Comparison of ENCODE assay signal across 10 mouse cellular contexts in the genomic region with DNA sequence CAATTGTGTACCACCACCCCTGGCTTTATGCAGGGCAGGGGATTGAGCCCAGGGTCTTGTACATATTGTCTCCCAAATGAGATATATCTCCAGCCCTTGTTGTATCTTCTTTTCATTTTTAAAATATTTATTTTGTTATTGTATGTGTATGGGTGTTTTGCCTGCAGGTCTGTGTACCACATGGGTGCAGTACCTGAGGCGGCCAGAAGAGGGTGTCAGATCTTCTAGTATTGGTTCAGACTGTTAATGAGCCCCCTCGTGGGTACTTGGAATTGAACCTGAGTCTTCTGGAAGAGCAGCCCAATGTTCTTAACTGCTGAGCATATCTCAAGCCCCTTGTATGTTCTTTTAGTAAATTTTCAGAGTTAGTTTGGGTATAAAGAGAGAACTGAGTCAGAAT. TPM values are rescaled to one million over a fixed set of nuclear protein-coding genes. Genes with fewer than 3 reads are reported as not detected.
DNase-seq lines count a peak whose midpoint lies in the region; ATAC-seq and TF ChIP-seq lines count a peak whose summit lies in the region.
"Had no signal": no experiment of that assay in that cellular context is flagged by ENCODE, and none has a peak within 500 bp of the region (broad histone marks: within the 10 kb centered on the region; RNA-seq: fewer than 3 reads in every experiment).

No protein-coding gene starts in this region.

- DNase-seq in thymus, postnatal 14 days, result peak; percentile 24
- no peak for DNase-seq in thymus, adult 2 months
- DNase-seq in c-Kit-negative CD71-positive TER-119-positive erythroid progenitor cells, embryonic 14.5 days (ENCODE audit: low read depth, low spot score), result peak; percentile 19
- DNase-seq in testis, postnatal 10 days (ENCODE audit: low spot score), result peak; percentile 66
- DNase-seq in frontal cortex, postnatal 14 days (ENCODE audit: low spot score in 2 of 2), result no peak
- DNase-seq: adrenal gland, postnatal 36 days had no signal

- no peak overlapping the region for H3K4me3 ChIP-seq in intestine, postnatal 0 days (ENCODE audit: low read depth, low read length)
- no peak overlapping the region for H3K4me3 ChIP-seq in intestine, embryonic 15.5 days (replicated peaks)
- H3K4me3 ChIP-seq in thymus, adult 2 months (ENCODE audit: control insufficient read depth, insufficient read depth, low read length), result no peak overlapping the region
- H3K4me3 ChIP-seq in neural tube, embryonic 15.5 days (replicated peaks), result no peak overlapping the region

- no peak overlapping the region for H3K4me2 ChIP-seq in intestine, postnatal 0 days (replicated peaks; ENCODE audit: low read depth)
- no peak overlapping the region for H3K4me2 ChIP-seq in intestine, embryonic 15.5 days (replicated peaks)
- H3K4me2 ChIP-seq in neural tube, embryonic 15.5 days, result no peak overlapping the region

- peaks cover 46% of the 10 kb centered on the region for H3K36me3 ChIP-seq in intestine, postnatal 0 days (ENCODE audit: control insufficient read depth, insufficient read depth)
- peaks cover 11% of the 10 kb centered on the region for H3K36me3 ChIP-seq in intestine, embryonic 15.5 days
- no peaks in the 10 kb centered on the region for H3K36me3 ChIP-seq in thymus, adult 2 months (ENCODE audit: control insufficient read depth, insufficient read depth, low read length)
- peaks cover 56% of the 10 kb centered on the region for H3K36me3 ChIP-seq in neural tube, embryonic 15.5 days

- TF ChIP-seq POLR2A in thymus, adult 2 months (IDR thresholded peaks at IDR 0.05; ENCODE audit: control insufficient read depth, extremely low read depth, insufficient read depth, low read length, poor library complexity), result no peak

- peak; percentile 65 for TF ChIP-seq CTCF in intestine, postnatal 0 days (IDR thresholded peaks at IDR 0.05; ENCODE audit: low read depth)
- no peak for TF ChIP-seq CTCF in thymus, adult 2 months (IDR thresholded peaks at IDR 0.05; ENCODE audit: borderline replicate concordance, control insufficient read depth, extremely low read depth, insufficient read depth, low read length, poor library complexity)

- no peak overlapping the region for H3K9ac ChIP-seq in intestine, postnatal 0 days (ENCODE audit: low read depth, low read length)
- H3K9ac ChIP-seq in intestine, embryonic 15.5 days, result no peak overlapping the region
- H3K9ac ChIP-seq in neural tube, embryonic 15.5 days (replicated peaks), result no peak overlapping the region

- ATAC-seq in intestine, postnatal 0 days, result no peak
- ATAC-seq in intestine, embryonic 15.5 days, result no peak
- no peak for ATAC-seq in neural tube, embryonic 15.5 days (ENCODE audit: low FRiP score)

- H3K27me3 ChIP-seq in intestine, postnatal 0 days (replicated peaks; ENCODE audit: control insufficient read depth, insufficient read depth, low read length), result no peaks in the 10 kb centered on the region
- H3K27me3 ChIP-seq in intestine, embryonic 15.5 days (replicated peaks), result no peaks in the 10 kb centered on the region
- H3K27me3 ChIP-seq in thymus, adult 2 months (ENCODE audit: control insufficient read depth, insufficient read depth, low read length), result no peaks in the 10 kb centered on the region
- no peaks in the 10 kb centered on the region for H3K27me3 ChIP-seq in neural tube, embryonic 15.5 days (replicated peaks)

- H3K27ac ChIP-seq in intestine, postnatal 0 days (ENCODE audit: low read depth, low read length), result no peak overlapping the region
- no peak overlapping the region for H3K27ac ChIP-seq in intestine, embryonic 15.5 days
- H3K27ac ChIP-seq in thymus, adult 2 months (ENCODE audit: control insufficient read depth, insufficient read depth, low read length), result no peak overlapping the region
- no peak overlapping the region for H3K27ac ChIP-seq in neural tube, embryonic 15.5 days (replicated peaks)
- H3K27ac ChIP-seq: macrophage had no signal

- 54% methylated on average over 2 of the region's 2 CpGs for WGBS in intestine, postnatal 0 days
- WGBS in intestine, embryonic 15.5 days, result 56% methylated on average over 2 of the region's 2 CpGs
- WGBS in thymus, adult 2 months, result 86% methylated on average over 2 of the region's 2 CpGs
- WGBS in neural tube, embryonic 15.5 days, result 57% methylated on average over 2 of the region's 2 CpGs

- no peaks in the 10 kb centered on the region for H3K4me1 ChIP-seq in intestine, postnatal 0 days (replicated peaks; ENCODE audit: control insufficient read depth, insufficient read depth, low read length)
- no peaks in the 10 kb centered on the region for H3K4me1 ChIP-seq in intestine, embryonic 15.5 days (replicated peaks)
- H3K4me1 ChIP-seq in thymus, adult 2 months (replicated peaks; ENCODE audit: control insufficient read depth, insufficient read depth, low read length), result no peaks in the 10 kb centered on the region
- H3K4me1 ChIP-seq in neural tube, embryonic 15.5 days, result no peaks in the 10 kb centered on the region

- H3K9me3 ChIP-seq in intestine, postnatal 0 days (ENCODE audit: control insufficient read depth), result no peaks in the 10 kb centered on the region
- H3K9me3 ChIP-seq in intestine, embryonic 15.5 days, result no peaks in the 10 kb centered on the region; the same call in 1 of the 2 replicates
- no peaks in the 10 kb centered on the region for H3K9me3 ChIP-seq in neural tube, embryonic 15.5 days (replicated peaks)

RNA-seq across cellular contexts. Expression of a gene that starts 11.3 kb away (rescaled TPM):
- polyA plus RNA-seq in intestine, postnatal 0 days (2015; fragmentation: Nextera tagmentation; extraction: Ambion mirVana), result 159 TPM in 2 replicates
- polyA plus RNA-seq in intestine, embryonic 15.5 days (2015; fragmentation: Nextera tagmentation; extraction: Ambion mirVana), result 77.1 and 83.3 TPM in 2 replicates
- 19.8 and 24.7 TPM in 2 replicates for polyA plus RNA-seq in thymus, adult 2 months (2012; rRNA removed)
- polyA plus RNA-seq in neural tube, embryonic 15.5 days (2015; fragmentation: Nextera tagmentation; extraction: Ambion mirVana), result 41.4 and 49.4 TPM in 2 replicates

RNA-seq across cellular contexts. Expression of a gene that starts 16.0 kb away (rescaled TPM):
- polyA plus RNA-seq in intestine, postnatal 0 days (2015; fragmentation: Nextera tagmentation; extraction: Ambion mirVana), result 28.3 and 31.8 TPM in 2 replicates
- 51.9 and 55.0 TPM in 2 replicates for polyA plus RNA-seq in intestine, embryonic 15.5 days (2015; fragmentation: Nextera tagmentation; extraction: Ambion mirVana)
- 5.7 and 5.8 TPM in 2 replicates for polyA plus RNA-seq in thymus, adult 2 months (2012; rRNA removed)
- polyA plus RNA-seq in neural tube, embryonic 15.5 days (2015; fragmentation: Nextera tagmentation; extraction: Ambion mirVana), result 50.6 and 59.5 TPM in 2 replicates

RNA-seq across cellular contexts. Expression of a gene that starts 24.0 kb away (rescaled TPM):
- polyA plus RNA-seq in intestine, postnatal 0 days (2015; fragmentation: Nextera tagmentation; extraction: Ambion mirVana), result 22.6 and 25.1 TPM in 2 replicates
- 41.0 and 46.4 TPM in 2 replicates for polyA plus RNA-seq in intestine, embryonic 15.5 days (2015; fragmentation: Nextera tagmentation; extraction: Ambion mirVana)
- 56.0 and 63.0 TPM in 2 replicates for polyA plus RNA-seq in thymus, adult 2 months (2012; rRNA removed)
- polyA plus RNA-seq in neural tube, embryonic 15.5 days (2015; fragmentation: Nextera tagmentation; extraction: Ambion mirVana), result 44.4 and 47.3 TPM in 2 replicates

Comparison
In these comparisons a context has a peak if more than half of its experiments do, and no peak if none do; other contexts are left out.
1. DNase-seq: peak in thymus, postnatal 14 days (single experiment), c-Kit-negative CD71-positive TER-119-positive erythroid progenitor cells, embryonic 14.5 days (single experiment) and testis, postnatal 10 days (single experiment); none in thymus, adult 2 months (single experiment) and frontal cortex, postnatal 14 days (0 of 2).